Mouse (Mus musculus) mouse trophoblast stem cell (cell line): ENCODE results near the gene Phtf1.

ENCODE experiments used
- in situ Hi-C, 2 experiments: fragments of 300-500 bp; cut with MseI, MboI; formaldehyde crosslinking; loops; 2 replicates in 1 of 2; 3 replicates in 1 of 2; pipeline ENCODE4 v1.15.1; 2025

Gene Phtf1

GRCm38 (mm10) chr3:103967861-103968691, at the start of gene Phtf1:
Gene Phtf1, plus strand, starts transcription at chr3:103968110.
- in situ Hi-C loops, result no loop called here

- in situ Hi-C loops, result no loop called here
These were observed 47.8 kb upstream of the Phtf1 start for GRCm38 (mm10) chr3:103920094-103920493.

- in situ Hi-C loops, result no loop called here
These were observed 42.6 kb upstream of the Phtf1 start for GRCm38 (mm10) chr3:103925302-103925701.

GRCm38 (mm10) chr3:103927511-103927910, 40.4 kb upstream of the Phtf1 start:
- in situ Hi-C loops, result no loop called here

- in situ Hi-C loops, result no loop called here
These were observed 22.9 kb upstream of the Phtf1 start for GRCm38 (mm10) chr3:103944794-103945562.

GRCm38 (mm10) chr3:103948666-103949065, 19.2 kb upstream of the Phtf1 start:
- in situ Hi-C loops, result no loop called here

GRCm38 (mm10) chr3:103960622-103961021, 7.3 kb upstream of the Phtf1 start:
- in situ Hi-C loops, result no loop called here

- in situ Hi-C loops, result no loop called here
These were observed 679 bp upstream of the Phtf1 start for GRCm38 (mm10) chr3:103967231-103967630.

- in situ Hi-C loops, result no loop called here
These were observed 791 bp downstream of the Phtf1 start for GRCm38 (mm10) chr3:103968701-103969100.

GRCm38 (mm10) chr3:103971157-103971556, 3.2 kb downstream of the Phtf1 start:
- in situ Hi-C loops, result no loop called here

GRCm38 (mm10) chr3:103984556-103984955, 16.6 kb downstream of the Phtf1 start:
- in situ Hi-C loops, result no loop called here

- in situ Hi-C loops, result no loop called here
These were observed 17.3 kb downstream of the Phtf1 start for GRCm38 (mm10) chr3:103985194-103985593.

- in situ Hi-C loops, result no loop called here
These were observed 20.0 kb downstream of the Phtf1 start for GRCm38 (mm10) chr3:103987831-103988432.

- in situ Hi-C loops, result no loop called here
These were observed 21.4 kb downstream of the Phtf1 start for GRCm38 (mm10) chr3:103989352-103989751.

- in situ Hi-C loops, result no loop called here
These were observed 23.4 kb downstream of the Phtf1 start for GRCm38 (mm10) chr3:103991271-103991670.

- in situ Hi-C loops, result no loop called here
These were observed 30.8 kb downstream of the Phtf1 start for GRCm38 (mm10) chr3:103998724-103999123.

GRCm38 (mm10) chr3:104006896-104007466, 39.1 kb downstream of the Phtf1 start:
- in situ Hi-C loops, result no loop called here

- in situ Hi-C loops, result no loop called here
These were observed 39.6 kb downstream of the Phtf1 start for GRCm38 (mm10) chr3:104007479-104007878.

GRCm38 (mm10) chr3:104009924-104010662, 42.2 kb downstream of the Phtf1 start:
- in situ Hi-C loops, result no loop called here

- in situ Hi-C loops, result no loop called here
These were observed 44.1 kb downstream of the Phtf1 start for GRCm38 (mm10) chr3:104011972-104012371.

- in situ Hi-C loops, result no loop called here
These were observed 50.0 kb downstream of the Phtf1 start for GRCm38 (mm10) chr3:104017931-104018330.
